Mouse (Mus musculus) layer of hippocampus, adult 2 months (tissue): Measurements from ENCODE around the gene Immp2l. TPM values are rescaled to one million over a fixed set of nuclear protein-coding genes. Genes with fewer than 3 reads are reported as not detected.

Source experiments
- DNase-seq, 2 experiments: peaks; one replicate each; pipeline ENCODE4 v3.0.0; 2022; ENCODE audit warnings: low spot score in 2 of 2
- H3K27ac ChIP-seq: fragments of 200-600 bp; 2 replicates; pipeline ENCODE4 v1.8.1; 2022
- H3K4me3 ChIP-seq: fragments of 200-600 bp; 2 replicates; pipeline ENCODE4 v1.8.1; 2022; ENCODE audit warnings: mild to moderate bottlenecking
- CTCF ChIP-seq: fragments of 200-600 bp; conservative IDR thresholded peaks from 2 replicates; pipeline ENCODE4 v1.8.1; 2022; ENCODE audit warnings: antibody characterized with exemption, mild to moderate bottlenecking, moderate library complexity
- total RNA-seq, 2 experiments: library from RNA; stranded (reverse); gene quantifications; 2 replicates each; pipeline ENCODE4 v1.2.3; 2021

Gene Immp2l
- total RNA-seq, 2 experiments from 2014 or later, result 6.9 to 15.1 TPM

DNA sequence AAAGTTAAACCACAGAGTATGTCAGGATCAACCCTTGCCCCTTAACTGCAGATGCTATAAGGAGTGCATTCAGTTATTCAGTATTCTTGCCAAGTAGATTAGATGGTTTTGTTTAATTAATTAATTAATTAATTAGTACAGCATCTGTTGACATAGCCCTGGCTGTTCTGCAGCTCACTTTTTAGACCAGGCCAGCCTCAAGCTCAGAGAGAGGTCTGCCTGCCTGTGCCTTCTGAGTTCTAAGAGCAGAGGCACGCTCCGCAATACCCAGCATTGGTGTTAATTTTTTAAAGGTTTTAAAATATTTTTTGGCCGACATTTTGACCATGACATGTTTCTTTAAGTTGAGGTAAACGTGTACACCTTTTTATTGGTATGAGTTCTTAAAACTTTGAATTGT is 292.0 kb downstream of the Immp2l start:
- no peak overlapping the region for H3K27ac ChIP-seq
- no peak overlapping the region for H3K4me3 ChIP-seq
- TF ChIP-seq CTCF, result no peak
- DNase-seq, result no peak

- DNase-seq, result no peak
- no peak overlapping the region for H3K27ac ChIP-seq
- no peak overlapping the region for H3K4me3 ChIP-seq
- no peak for TF ChIP-seq CTCF
Observed at GRCm38 (mm10) chr12:41316426-41316825, 292.5 kb downstream of the Immp2l start.

DNA sequence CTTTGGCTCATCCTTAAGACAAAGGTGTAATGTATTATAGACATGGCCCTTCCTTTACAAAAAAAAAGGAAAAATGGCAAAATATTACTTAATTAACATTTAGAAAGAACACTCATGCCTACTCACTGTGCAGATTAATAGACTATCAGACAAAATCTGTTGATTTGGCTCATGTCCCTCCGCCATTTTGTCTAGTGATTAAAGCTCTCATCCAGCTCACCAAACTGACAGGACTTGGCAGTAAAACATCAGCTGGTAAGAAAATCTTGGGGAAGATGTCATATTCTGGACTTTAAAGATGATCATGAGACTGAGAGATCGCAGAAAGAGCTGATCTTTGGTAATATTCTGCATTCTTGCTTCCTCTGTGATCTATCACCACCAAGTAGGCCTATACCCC is 293.5 kb downstream of the Immp2l start:
- no peak for TF ChIP-seq CTCF
- Histone ChIP-seq H3K27ac (no peak overlapping the region), H3K4me3 (no peak overlapping the region)
- peak in 1 of 2 experiments; percentile 7 for DNase-seq

GRCm38 (mm10) chr12:41322018-41322417 is 298.1 kb downstream of the Immp2l start:
- no peak for DNase-seq
- no peak for TF ChIP-seq CTCF
- no peak overlapping the region for H3K27ac ChIP-seq
- H3K4me3 ChIP-seq, result no peak overlapping the region

DNA sequence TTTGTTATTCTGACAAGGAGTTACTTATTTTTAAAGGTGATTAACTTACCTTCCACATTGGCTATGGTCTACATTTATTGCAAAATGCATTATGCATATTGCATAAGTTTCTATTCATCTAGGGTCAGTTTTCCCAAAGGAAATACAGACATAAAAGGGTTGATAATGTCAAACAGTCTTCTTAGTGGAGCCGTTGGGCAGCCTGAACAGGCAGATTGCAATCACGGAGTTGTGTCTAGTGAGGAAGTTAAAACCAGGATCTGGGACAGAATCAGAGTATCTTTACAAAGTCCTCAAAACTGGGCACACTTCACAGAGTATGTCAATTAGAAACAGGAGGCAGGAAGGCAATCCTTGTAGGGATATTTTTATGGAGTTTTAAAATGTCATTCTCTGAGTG is 300.5 kb downstream of the Immp2l start:
- Histone ChIP-seq H3K4me3 (no peak overlapping the region), H3K27ac (no peak overlapping the region)
- no peak for TF ChIP-seq CTCF
- no peak for DNase-seq

- Histone ChIP-seq H3K4me3 (no peak overlapping the region), H3K27ac (no peak overlapping the region)
- TF ChIP-seq CTCF, result no peak
- DNase-seq, result no peak
Observed at GRCm38 (mm10) chr12:41325756-41326155, 301.9 kb downstream of the Immp2l start.

GRCm38 (mm10) chr12:41330988-41331671 is 307.2 kb downstream of the Immp2l start:
- no peak for DNase-seq
- TF ChIP-seq CTCF, result no peak
- H3K4me3 ChIP-seq, result no peak overlapping the region
- no peak overlapping the region for H3K27ac ChIP-seq

DNA sequence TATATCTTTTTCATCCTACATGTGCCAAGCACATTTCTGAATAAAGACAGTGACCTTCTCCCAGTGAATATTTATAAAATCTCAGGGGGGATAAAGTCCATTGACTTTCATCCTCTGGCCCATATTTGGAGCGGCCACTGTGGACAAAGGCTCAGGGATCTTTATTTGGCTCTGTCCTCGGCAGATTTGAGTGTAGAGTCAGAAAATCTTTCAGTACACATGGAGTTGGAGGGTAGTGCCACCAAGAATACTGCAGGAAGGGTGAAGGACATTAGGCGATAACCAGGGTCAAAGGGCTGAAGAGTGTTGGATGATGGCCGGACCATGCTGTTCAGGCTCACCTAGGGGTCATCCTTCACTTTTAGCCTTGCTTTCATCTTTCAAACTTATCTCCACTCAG is 321.7 kb downstream of the Immp2l start:
- DNase-seq, result no peak
- Histone ChIP-seq H3K27ac (no peak overlapping the region), H3K4me3 (no peak overlapping the region)
- TF ChIP-seq CTCF, result no peak

- TF ChIP-seq CTCF, result no peak
- no peak for DNase-seq
- no peak overlapping the region for H3K27ac ChIP-seq
- no peak overlapping the region for H3K4me3 ChIP-seq
Observed at GRCm38 (mm10) chr12:41347494-41347893, 323.6 kb downstream of the Immp2l start.

- no peak overlapping the region for H3K4me3 ChIP-seq
- DNase-seq, result no peak
- TF ChIP-seq CTCF, result no peak
- H3K27ac ChIP-seq, result no peak overlapping the region
Observed at GRCm38 (mm10) chr12:41349386-41349785, 325.5 kb downstream of the Immp2l start.

DNA sequence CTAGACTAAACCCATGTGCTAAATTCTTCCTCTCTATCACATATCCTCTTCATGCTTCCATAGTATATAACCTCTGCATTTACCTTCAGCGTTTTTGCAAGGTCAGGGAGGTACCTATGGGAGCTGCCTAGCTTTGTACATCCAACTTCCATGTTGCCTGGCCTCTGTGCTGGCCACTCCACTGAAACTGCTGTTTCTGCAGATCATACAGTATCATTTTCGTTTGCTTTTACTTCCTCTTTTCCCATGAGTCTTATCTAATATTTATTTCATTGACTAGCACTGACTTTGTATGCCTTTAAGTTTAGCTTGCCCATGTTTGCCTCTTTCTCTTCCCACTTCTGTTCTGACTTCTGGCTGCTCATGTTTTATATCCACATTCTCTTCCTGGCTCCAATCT is 325.9 kb downstream of the Immp2l start:
- no peak overlapping the region for H3K4me3 ChIP-seq
- no peak for DNase-seq
- no peak for TF ChIP-seq CTCF
- H3K27ac ChIP-seq, result no peak overlapping the region

DNA sequence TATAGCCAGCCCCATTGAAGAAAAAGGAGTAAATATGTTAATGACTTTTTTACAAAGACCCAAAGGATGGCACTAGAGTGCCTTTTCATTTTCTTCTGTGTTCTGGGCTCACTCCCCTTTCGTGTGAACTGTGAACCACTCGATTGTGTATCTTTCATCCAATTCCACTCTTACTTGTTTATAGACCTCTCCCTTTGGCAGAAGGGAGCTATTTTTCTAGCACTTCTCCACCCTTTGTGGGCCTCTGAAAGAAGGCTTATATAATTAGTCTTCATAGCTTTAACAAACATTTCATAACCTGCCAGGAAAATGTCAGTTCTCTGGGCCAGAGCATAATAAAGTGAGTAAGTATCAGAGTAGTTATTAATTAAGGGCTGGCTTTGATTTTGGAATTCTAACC is 327.4 kb downstream of the Immp2l start:
- DNase-seq, result no peak

GRCm38 (mm10) chr12:41354857-41355256 is 331.0 kb downstream of the Immp2l start:
- H3K4me3 ChIP-seq, result no peak overlapping the region
- 0 out of 2 replicates have a peak, but pooled peaks have one; percentile 10 for TF ChIP-seq CTCF
- H3K27ac ChIP-seq, result no peak overlapping the region
- no peak for DNase-seq

More for the DNA sequence above, 327.4 kb downstream of the Immp2l start:
- Histone ChIP-seq H3K4me3 (no peak overlapping the region), H3K27ac (no peak overlapping the region)
- no peak for TF ChIP-seq CTCF

DNA sequence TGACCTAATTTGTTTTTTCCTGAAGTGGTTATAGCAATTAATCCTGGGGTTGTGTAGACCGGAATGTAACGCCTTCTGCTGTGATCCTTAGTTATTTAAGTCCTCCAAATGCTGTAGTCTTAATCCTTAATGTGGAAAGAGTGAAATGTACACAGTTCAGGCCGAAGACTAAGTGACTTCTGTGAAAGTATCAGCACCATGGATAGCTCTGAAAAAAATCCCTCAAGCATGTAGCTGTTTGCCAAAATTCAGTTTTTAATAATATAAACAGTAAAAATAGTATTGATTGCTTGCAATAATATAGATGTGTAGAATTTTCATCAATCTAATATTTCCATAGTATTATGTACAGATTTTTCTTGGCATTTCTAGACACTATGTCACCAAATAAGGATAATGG is 332.1 kb downstream of the Immp2l start:
- no peak for TF ChIP-seq CTCF
- Histone ChIP-seq H3K27ac (no peak overlapping the region), H3K4me3 (no peak overlapping the region)
- DNase-seq, result no peak

DNA sequence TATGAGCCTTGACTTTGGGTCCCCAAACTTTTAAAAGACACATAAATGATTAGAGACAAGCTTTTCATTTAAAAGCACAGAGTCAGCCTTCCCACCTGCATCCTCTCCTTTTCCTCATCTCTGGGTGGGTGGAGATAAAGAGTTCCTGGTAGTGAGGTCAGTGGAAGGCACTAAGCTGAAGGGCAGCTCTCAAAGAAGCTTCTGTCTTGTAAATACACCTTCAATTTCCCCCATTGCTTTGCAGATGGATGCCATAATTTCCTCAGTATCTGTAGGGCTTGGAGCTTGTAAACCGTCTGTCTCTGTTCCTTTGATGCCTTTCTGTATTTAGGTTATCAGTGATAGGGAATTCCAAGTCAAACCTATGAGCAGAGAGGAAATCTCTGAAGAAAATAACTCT is 362.8 kb downstream of the Immp2l start:
- Histone ChIP-seq H3K4me3 (no peak overlapping the region), H3K27ac (no peak overlapping the region)
- TF ChIP-seq CTCF, result no peak
- DNase-seq, result no peak
